In the genomic region with DNA sequence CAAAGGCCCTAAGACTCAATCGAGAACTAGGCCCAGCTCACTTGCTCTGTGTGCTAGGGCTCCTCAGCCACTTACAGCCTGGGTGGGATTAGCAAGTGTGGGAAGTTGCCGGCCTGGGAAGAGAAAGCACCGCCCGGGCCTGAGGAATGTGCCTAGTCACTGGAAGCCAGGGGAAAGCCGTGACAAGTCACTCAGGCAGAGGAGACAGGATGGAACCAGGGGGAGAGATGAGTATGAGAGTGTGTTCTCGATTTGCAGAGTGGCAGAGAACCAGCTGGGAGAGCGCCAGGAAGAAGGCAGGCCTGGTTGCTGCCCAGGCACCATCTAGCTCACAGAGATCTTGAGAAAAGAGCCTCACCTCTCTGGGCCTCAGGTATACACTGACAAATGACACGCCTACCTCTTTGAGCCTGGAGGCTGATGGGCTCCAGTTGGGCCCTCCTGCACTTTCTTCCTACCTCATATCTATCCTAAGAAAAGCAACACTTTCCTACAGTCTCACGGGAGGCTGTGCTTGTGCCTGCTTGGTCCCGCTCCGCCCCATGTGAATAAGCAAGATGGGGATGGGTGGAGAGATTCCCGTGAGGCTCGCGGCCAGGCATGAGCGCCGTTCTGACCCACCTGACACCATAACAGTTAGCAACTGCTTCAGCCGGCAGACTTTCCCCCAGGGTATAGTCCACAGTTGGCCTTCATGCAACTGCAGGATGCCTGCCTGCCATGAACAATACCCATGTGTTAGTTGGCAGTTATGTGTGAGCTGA, we compare ENCODE assay signal across 8 mouse cellular contexts.
DNase-seq lines count a peak whose midpoint lies in the region; ATAC-seq and TF ChIP-seq lines count a peak whose summit lies in the region.

No protein-coding gene starts in this region.

- H3K4me1 ChIP-seq in ES-E14 (ENCODE audit: control insufficient read depth in 2 of 2, insufficient read depth in 2 of 2, low read length in 2 of 2, poor library complexity in 1 of 2): peaks cover 7 to 25% of the 10 kb centered on the region in 2 experiments; a peak in 3 of 4 replicates
- peaks cover 16% of the 10 kb centered on the region for H3K4me1 ChIP-seq in kidney, embryonic 16.5 days (ENCODE audit: insufficient read depth, low read length)
- H3K4me1 ChIP-seq in lung, embryonic 16.5 days (replicated peaks; ENCODE audit: control insufficient read depth, insufficient read depth, low read length): peaks cover 22% of the 10 kb centered on the region

- no peaks in the 10 kb centered on the region for H3K36me3 ChIP-seq in ES-E14 (ENCODE audit: control insufficient read depth, insufficient read depth, low read length, poor library complexity, severe bottlenecking)
- H3K36me3 ChIP-seq in kidney, embryonic 16.5 days (ENCODE audit: insufficient read depth, low read length): 0 out of 2 replicates have a peak, but pooled peaks cover 2% of the 10 kb centered on the region
- H3K36me3 ChIP-seq in lung, embryonic 16.5 days (ENCODE audit: control insufficient read depth, insufficient read depth, low read length): 0 out of 2 replicates have a peak, but pooled peaks cover 3% of the 10 kb centered on the region

- H3K9ac ChIP-seq in ES-E14 (ENCODE audit: insufficient read depth, low read depth, low read length, poor library complexity, severe bottlenecking): peak overlapping the region; percentile 6; the same call in 1 of the 2 replicates
- H3K9ac ChIP-seq in kidney, embryonic 16.5 days (replicated peaks; ENCODE audit: low read length): 0 out of 2 replicates have a peak overlapping the region, but pooled peaks have one; percentile 29
- H3K9ac ChIP-seq in lung, embryonic 16.5 days (ENCODE audit: low read length): 0 out of 2 replicates have a peak overlapping the region, but pooled peaks have one; percentile 16

- no peak for ATAC-seq in cerebellum, adult (ENCODE audit: insufficient number of reproducible peaks, low FRiP score, low TSS enrichment)
- ATAC-seq in kidney, embryonic 16.5 days (ENCODE audit: low FRiP score, low TSS enrichment): peak; percentile 44; the same call in 1 of the 2 replicates
- peak; percentile 75 for ATAC-seq in lung, embryonic 16.5 days (ENCODE audit: low read depth)

- in situ Hi-C loops in ES-E14 (cut with MboI; ENCODE audit: low sequenced_read_pairs in 2 of 2, unreplicated experiment in 2 of 2): no loop called here

- H3K27ac ChIP-seq in ES-E14 (ENCODE audit: insufficient read depth, low read depth, low read length, poor library complexity, severe bottlenecking): peak overlapping the region; percentile 78
- peak overlapping the region; percentile 17 for H3K27ac ChIP-seq in kidney, embryonic 16.5 days (ENCODE audit: low read length)
- H3K27ac ChIP-seq in lung, embryonic 16.5 days (ENCODE audit: low read length): peak overlapping the region; percentile 77

- H3K4me2 ChIP-seq in kidney, embryonic 16.5 days (replicated peaks; ENCODE audit: low read depth, low read length): no peak overlapping the region
- no peak overlapping the region for H3K4me2 ChIP-seq in lung, embryonic 16.5 days (ENCODE audit: low read depth, low read length)

- H3K27me3 ChIP-seq in kidney, embryonic 16.5 days (ENCODE audit: insufficient read depth, low read length): no peaks in the 10 kb centered on the region
- no peaks in the 10 kb centered on the region for H3K27me3 ChIP-seq in lung, embryonic 16.5 days (ENCODE audit: control insufficient read depth, insufficient read depth, low read depth, low read length)

- H3K9me3 ChIP-seq in ES-E14 (ENCODE audit: control insufficient read depth, insufficient read depth, low read depth, low read length): no peaks in the 10 kb centered on the region
- H3K9me3 ChIP-seq in kidney, embryonic 16.5 days (ENCODE audit: low read length): no peaks in the 10 kb centered on the region
- no peaks in the 10 kb centered on the region for H3K9me3 ChIP-seq in lung, embryonic 16.5 days (ENCODE audit: control insufficient read depth, low read length)

- peak; percentile 79 for DNase-seq in cerebellum, adult 11-12 months
- peak; percentile 60 for DNase-seq in ES-E14 (ENCODE audit: low read depth, low spot score)
- DNase-seq in cerebellum, postnatal 25 days: peak; percentile 81 to 86
- peak; percentile 69 to 76 for DNase-seq in heart, adult 18-20 months
- DNase-seq in thymus, postnatal 36 days: peak; percentile 19 to 30

- peak overlapping the region; percentile 20 to 45 for H3K4me3 ChIP-seq in ES-E14 (ENCODE audit: insufficient read depth in 1 of 2, low read depth in 1 of 2, low read length in 2 of 2, poor library complexity in 1 of 2, severe bottlenecking in 1 of 2)
- no peak overlapping the region for H3K4me3 ChIP-seq in kidney, embryonic 16.5 days (ENCODE audit: low read length)
- no peak overlapping the region for H3K4me3 ChIP-seq in lung, embryonic 16.5 days (ENCODE audit: low read length)

- WGBS in kidney, embryonic 16.5 days: 57% methylated on average over 17 of the region's 17 CpGs
- 50% methylated on average over 17 of the region's 17 CpGs for WGBS in lung, embryonic 16.5 days

TF ChIP-seq in ES-E14, 5 proteins besides CTCF, POLR2A, EP300 and RAD21:
- TF ChIP-seq HCFC1 (IDR thresholded peaks at IDR 0.05; ENCODE audit: borderline replicate concordance, insufficient read depth, low read length): no peak
- TF ChIP-seq CHD2 (IDR thresholded peaks at IDR 0.05; ENCODE audit: low read depth, low read length): no peak
- no peak for TF ChIP-seq ZC3H11A (IDR thresholded peaks at IDR 0.05; ENCODE audit: borderline replicate concordance, low read depth, low read length)
- TF ChIP-seq MAFK (IDR thresholded peaks at IDR 0.05; ENCODE audit: insufficient read depth, low read depth, low read length): peak; percentile 93
- no peak for TF ChIP-seq ZNF384 (IDR thresholded peaks at IDR 0.05; ENCODE audit: low read depth, low read length)
TF ChIP-seq in ES-E14: peak in this region for 1.

Comparison
In these comparisons a context has a peak if more than half of its experiments do, and no peak if none do; other contexts are left out.
1. DNase-seq: peak in every context shown above with its lines; median percentile 84 in cerebellum, postnatal 25 days; 79 in cerebellum, adult 11-12 months; 72 in heart, adult 18-20 months; 60 in ES-E14; 24 in thymus, postnatal 36 days.
2. H3K27ac ChIP-seq: peak in every context shown above with its lines; median percentile 78 in ES-E14; 77 in lung, embryonic 16.5 days; 17 in kidney, embryonic 16.5 days.
3. H3K4me3 ChIP-seq: peak in ES-E14 (2 of 2); none in kidney, embryonic 16.5 days (single experiment) and lung, embryonic 16.5 days (single experiment).
4. Peak in every context shown above with its lines, with median percentiles within 50 percentile points of each other: H3K9ac ChIP-seq.